Mouse (Mus musculus): ENCODE results near the gene Mum1.

DNA sequence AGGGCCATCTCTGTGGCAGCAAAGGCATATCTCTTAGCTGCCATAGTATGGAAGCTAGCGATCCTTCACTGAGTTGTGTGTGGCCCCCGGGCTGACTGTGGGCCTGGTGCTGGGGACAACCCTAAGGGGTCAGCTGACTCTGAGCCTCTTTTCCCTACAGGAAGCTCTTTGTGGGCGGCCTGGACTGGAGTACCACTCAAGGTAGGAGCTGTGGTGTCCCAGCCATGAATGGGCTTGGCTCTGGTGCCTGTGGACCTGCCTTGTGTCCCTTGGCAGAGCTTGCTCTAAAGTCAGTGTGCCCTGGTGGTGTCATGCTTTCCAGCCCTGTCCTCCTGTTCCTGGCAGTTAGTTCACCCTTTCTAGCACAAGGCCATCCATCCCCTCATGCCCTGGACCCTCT is 47.6 kb downstream of the Mum1 start:
- TF ChIP-seq CTCF (IDR thresholded peaks at IDR 0.05; ENCODE audit: low read depth) (no peak), EP300 (optimal IDR thresholded peaks at IDR 0.05) (no peak)
